Mouse (Mus musculus): ENCODE results near the gene Rbfox3. TPM values are rescaled to one million over a fixed set of nuclear protein-coding genes. Genes with fewer than 3 reads are reported as not detected.

The Rbfox3 gene
- polyA plus RNA-seq, 1 experiment from 2014 or later = 54.9 TPM

GRCm38 (mm10) chr11:118496066-118496689 lies 415.2 kb downstream of the Rbfox3 start:
- Histone ChIP-seq H3K9me3 (replicated peaks; ENCODE audit: control insufficient read depth, low read length, poor library complexity, severe bottlenecking) (no peaks in the 10 kb centered on the region), H3K4me3 (ENCODE audit: low read depth, low read length) (no peak overlapping the region), H3K4me1 (ENCODE audit: control insufficient read depth, insufficient read depth, low read length) (peaks cover 13% of the 10 kb centered on the region; the same call in 1 of the 2 replicates), H3K27me3 (ENCODE audit: control insufficient read depth, insufficient read depth, low read depth, low read length) (no peaks in the 10 kb centered on the region), H3K4me2 (ENCODE audit: low read length) (no peak overlapping the region), H3K9ac (ENCODE audit: low read depth, low read length) (no peak overlapping the region), H3K27ac (ENCODE audit: low read length) (no peak overlapping the region), H3K36me3 (ENCODE audit: control insufficient read depth, insufficient read depth, low read length) (no peaks in the 10 kb centered on the region)
- WGBS = 53% methylated on average over 20 of the region's 20 CpGs
- no peak for ATAC-seq

GRCm38 (mm10) chr11:118495065-118495464 lies 416.3 kb downstream of the Rbfox3 start:
- Histone ChIP-seq H3K27me3 (ENCODE audit: control insufficient read depth, insufficient read depth, low read depth, low read length) (no peaks in the 10 kb centered on the region), H3K4me1 (ENCODE audit: control insufficient read depth, insufficient read depth, low read length) (peaks cover 13% of the 10 kb centered on the region; the same call in 1 of the 2 replicates), H3K9me3 (replicated peaks; ENCODE audit: control insufficient read depth, low read length, poor library complexity, severe bottlenecking) (no peaks in the 10 kb centered on the region), H3K27ac (ENCODE audit: low read length) (no peak overlapping the region), H3K9ac (ENCODE audit: low read depth, low read length) (no peak overlapping the region), H3K4me3 (ENCODE audit: low read depth, low read length) (no peak overlapping the region), H3K4me2 (ENCODE audit: low read length) (no peak overlapping the region), H3K36me3 (ENCODE audit: control insufficient read depth, insufficient read depth, low read length) (no peaks in the 10 kb centered on the region)
- WGBS = 52% methylated on average over 5 of the region's 5 CpGs
- no peak for ATAC-seq

GRCm38 (mm10) chr11:118494001-118494737 lies 417.2 kb downstream of the Rbfox3 start:
- WGBS = 90% methylated on average over 12 of the region's 12 CpGs
- Histone ChIP-seq H3K27ac (ENCODE audit: low read length) (0 out of 2 replicates have a peak overlapping the region, but pooled peaks have one; percentile 11), H3K9me3 (replicated peaks; ENCODE audit: control insufficient read depth, low read length, poor library complexity, severe bottlenecking) (no peaks in the 10 kb centered on the region), H3K4me2 (ENCODE audit: low read length) (no peak overlapping the region), H3K36me3 (ENCODE audit: control insufficient read depth, insufficient read depth, low read length) (no peaks in the 10 kb centered on the region), H3K9ac (ENCODE audit: low read depth, low read length) (no peak overlapping the region), H3K4me1 (ENCODE audit: control insufficient read depth, insufficient read depth, low read length) (peaks cover 18% of the 10 kb centered on the region), H3K4me3 (ENCODE audit: low read depth, low read length) (no peak overlapping the region), H3K27me3 (ENCODE audit: control insufficient read depth, insufficient read depth, low read depth, low read length) (no peaks in the 10 kb centered on the region)
- ATAC-seq = no peak

GRCm38 (mm10) chr11:118493458-118493857 lies 417.9 kb downstream of the Rbfox3 start:
- ATAC-seq = no peak
- Histone ChIP-seq H3K4me3 (ENCODE audit: low read depth, low read length) (no peak overlapping the region), H3K36me3 (ENCODE audit: control insufficient read depth, insufficient read depth, low read length) (no peaks in the 10 kb centered on the region), H3K27ac (ENCODE audit: low read length) (no peak overlapping the region), H3K27me3 (ENCODE audit: control insufficient read depth, insufficient read depth, low read depth, low read length) (no peaks in the 10 kb centered on the region), H3K4me2 (ENCODE audit: low read length) (no peak overlapping the region), H3K9me3 (replicated peaks; ENCODE audit: control insufficient read depth, low read length, poor library complexity, severe bottlenecking) (no peaks in the 10 kb centered on the region), H3K4me1 (ENCODE audit: control insufficient read depth, insufficient read depth, low read length) (peaks cover 24% of the 10 kb centered on the region), H3K9ac (ENCODE audit: low read depth, low read length) (0 out of 2 replicates have a peak overlapping the region, but pooled peaks have one; percentile 6)
- WGBS = 90% methylated on average over 2 of the region's 2 CpGs

- 89% methylated on average over 7 of the region's 7 CpGs for WGBS
- H3K4me2 ChIP-seq (ENCODE audit: low read length) = no peak overlapping the region
- no peak for ATAC-seq
- no peak overlapping the region for H3K9ac ChIP-seq (ENCODE audit: low read depth, low read length)
- H3K36me3 ChIP-seq (ENCODE audit: control insufficient read depth, insufficient read depth, low read length) = no peaks in the 10 kb centered on the region
- no peak overlapping the region for H3K27ac ChIP-seq (ENCODE audit: low read length)
- peaks cover 23% of the 10 kb centered on the region for H3K4me1 ChIP-seq (ENCODE audit: control insufficient read depth, insufficient read depth, low read length)
- no peaks in the 10 kb centered on the region for H3K27me3 ChIP-seq (ENCODE audit: control insufficient read depth, insufficient read depth, low read depth, low read length)
- no peak overlapping the region for H3K4me3 ChIP-seq (ENCODE audit: low read depth, low read length)
- no peaks in the 10 kb centered on the region for H3K9me3 ChIP-seq (replicated peaks; ENCODE audit: control insufficient read depth, low read length, poor library complexity, severe bottlenecking)
Observed at GRCm38 (mm10) chr11:118491230-118491629, 420.2 kb downstream of the Rbfox3 start.

- 24% methylated on average over 21 of the region's 22 CpGs for WGBS
- Histone ChIP-seq H3K4me2 (ENCODE audit: low read length) (no peak overlapping the region), H3K9ac (ENCODE audit: low read depth, low read length) (0 out of 2 replicates have a peak overlapping the region, but pooled peaks have one; percentile 10)
Observed at GRCm38 (mm10) chr11:118490566-118491218, 420.7 kb downstream of the Rbfox3 start.

GRCm38 (mm10) chr11:118488907-118489270 lies 422.5 kb downstream of the Rbfox3 start:
- H3K9me3 ChIP-seq (replicated peaks; ENCODE audit: control insufficient read depth, low read length, poor library complexity, severe bottlenecking) = no peaks in the 10 kb centered on the region
- ATAC-seq = no peak
- H3K4me3 ChIP-seq (ENCODE audit: low read depth, low read length) = no peak overlapping the region
- H3K36me3 ChIP-seq (ENCODE audit: control insufficient read depth, insufficient read depth, low read length) = no peaks in the 10 kb centered on the region
- H3K9ac ChIP-seq (ENCODE audit: low read depth, low read length) = no peak overlapping the region
- WGBS = 52% methylated on average over 12 of the region's 12 CpGs
- H3K4me1 ChIP-seq (ENCODE audit: control insufficient read depth, insufficient read depth, low read length) = peaks cover 23% of the 10 kb centered on the region
- no peak overlapping the region for H3K4me2 ChIP-seq (ENCODE audit: low read length)
- no peaks in the 10 kb centered on the region for H3K27me3 ChIP-seq (ENCODE audit: control insufficient read depth, insufficient read depth, low read depth, low read length)
- H3K27ac ChIP-seq (ENCODE audit: low read length) = peak overlapping the region; percentile 53

More at GRCm38 (mm10) chr11:118490566-118491218, 420.7 kb downstream of the Rbfox3 start:
- H3K27ac ChIP-seq (ENCODE audit: low read length) = no peak overlapping the region
- H3K9me3 ChIP-seq (replicated peaks; ENCODE audit: control insufficient read depth, low read length, poor library complexity, severe bottlenecking) = no peaks in the 10 kb centered on the region
- no peak overlapping the region for H3K4me3 ChIP-seq (ENCODE audit: low read depth, low read length)
- ATAC-seq = no peak
- peaks cover 23% of the 10 kb centered on the region for H3K4me1 ChIP-seq (ENCODE audit: control insufficient read depth, insufficient read depth, low read length)
- H3K27me3 ChIP-seq (ENCODE audit: control insufficient read depth, insufficient read depth, low read depth, low read length) = no peaks in the 10 kb centered on the region
- H3K36me3 ChIP-seq (ENCODE audit: control insufficient read depth, insufficient read depth, low read length) = no peaks in the 10 kb centered on the region

- no peaks in the 10 kb centered on the region for H3K36me3 ChIP-seq (ENCODE audit: control insufficient read depth, insufficient read depth, low read length)
- no peak overlapping the region for H3K4me2 ChIP-seq (ENCODE audit: low read length)
- 68% methylated on average over 8 of the region's 8 CpGs for whole genome bisulfite sequencing
- no peak overlapping the region for H3K9ac ChIP-seq (ENCODE audit: low read depth, low read length)
- ATAC-seq = no peak
- H3K4me1 ChIP-seq (ENCODE audit: control insufficient read depth, insufficient read depth, low read length) = peaks cover 21% of the 10 kb centered on the region
- H3K4me3 ChIP-seq (ENCODE audit: low read depth, low read length) = no peak overlapping the region
- H3K27ac ChIP-seq (ENCODE audit: low read length) = peak overlapping the region; percentile 53
- H3K27me3 ChIP-seq (ENCODE audit: control insufficient read depth, insufficient read depth, low read depth, low read length) = no peaks in the 10 kb centered on the region
- H3K9me3 ChIP-seq (replicated peaks; ENCODE audit: control insufficient read depth, low read length, poor library complexity, severe bottlenecking) = no peaks in the 10 kb centered on the region
Observed at GRCm38 (mm10) chr11:118488191-118488906, 423.0 kb downstream of the Rbfox3 start.
